Mouse (Mus musculus): Measurements from ENCODE around the gene Irf3.

Gene Irf3

GRCm38 (mm10) chr7:44997231-44997939 is at the start of gene Irf3:
TSS of gene Irf3 (plus strand) at chr7:44997648.
- peak; percentile 97 to 98 for DNase-seq

GRCm38 (mm10) chr7:44949922-44950321 is 47.5 kb upstream of the Irf3 start:
- DNase-seq: no peak

- peak; percentile 21 to 28 for DNase-seq
Observed at GRCm38 (mm10) chr7:44951960-44952359, 45.5 kb upstream of the Irf3 start.

- DNase-seq: peak; percentile 65 to 68
Observed at GRCm38 (mm10) chr7:44952611-44953306, 44.7 kb upstream of the Irf3 start.

GRCm38 (mm10) chr7:44953561-44953960 is 43.9 kb upstream of the Irf3 start:
- DNase-seq: no peak

GRCm38 (mm10) chr7:44954091-44954885 is 43.2 kb upstream of the Irf3 start:
- DNase-seq: no peak

GRCm38 (mm10) chr7:44955628-44956027 is 41.8 kb upstream of the Irf3 start:
- DNase-seq: peak; percentile 55 to 58

- no peak for DNase-seq
Observed at GRCm38 (mm10) chr7:44956266-44956665, 41.2 kb upstream of the Irf3 start.

- no peak for DNase-seq
Observed at GRCm38 (mm10) chr7:44957183-44957835, 40.1 kb upstream of the Irf3 start.

- DNase-seq: peak; percentile 46 to 49
Observed at GRCm38 (mm10) chr7:44958208-44958607, 39.2 kb upstream of the Irf3 start.

- DNase-seq: no peak
Observed at GRCm38 (mm10) chr7:44959281-44959680, 38.2 kb upstream of the Irf3 start.

- peak; percentile 67 to 70 for DNase-seq
Observed at GRCm38 (mm10) chr7:44959874-44960511, 37.5 kb upstream of the Irf3 start.

- DNase-seq: no peak
Observed at GRCm38 (mm10) chr7:44960512-44960910, 36.9 kb upstream of the Irf3 start.

- no peak for DNase-seq
Observed at GRCm38 (mm10) chr7:44962337-44962736, 35.1 kb upstream of the Irf3 start.

- DNase-seq: no peak
Observed at GRCm38 (mm10) chr7:44962831-44963230, 34.6 kb upstream of the Irf3 start.

GRCm38 (mm10) chr7:44964990-44965389 is 32.5 kb upstream of the Irf3 start:
- DNase-seq: no peak

- DNase-seq: peak in 1 of 2 experiments; percentile 37
Observed at GRCm38 (mm10) chr7:44965975-44966374, 31.5 kb upstream of the Irf3 start.

GRCm38 (mm10) chr7:44966638-44967037 is 30.8 kb upstream of the Irf3 start:
- no peak for DNase-seq

GRCm38 (mm10) chr7:44970231-44970691 is 27.2 kb upstream of the Irf3 start:
- DNase-seq: peak; percentile 75 to 78

- no peak for DNase-seq
Observed at GRCm38 (mm10) chr7:44971142-44971541, 26.3 kb upstream of the Irf3 start.

GRCm38 (mm10) chr7:44973415-44974130 is 23.9 kb upstream of the Irf3 start:
- no peak for DNase-seq
